Mouse (Mus musculus): Measurements from ENCODE around the gene Ssh3. TPM values are rescaled to one million over a fixed set of nuclear protein-coding genes. Genes with fewer than 3 reads are reported as not detected.

Gene Ssh3
- polyA plus RNA-seq, 2 experiments from 2014 or later, result 8.1 to 15.9 TPM

DNA sequence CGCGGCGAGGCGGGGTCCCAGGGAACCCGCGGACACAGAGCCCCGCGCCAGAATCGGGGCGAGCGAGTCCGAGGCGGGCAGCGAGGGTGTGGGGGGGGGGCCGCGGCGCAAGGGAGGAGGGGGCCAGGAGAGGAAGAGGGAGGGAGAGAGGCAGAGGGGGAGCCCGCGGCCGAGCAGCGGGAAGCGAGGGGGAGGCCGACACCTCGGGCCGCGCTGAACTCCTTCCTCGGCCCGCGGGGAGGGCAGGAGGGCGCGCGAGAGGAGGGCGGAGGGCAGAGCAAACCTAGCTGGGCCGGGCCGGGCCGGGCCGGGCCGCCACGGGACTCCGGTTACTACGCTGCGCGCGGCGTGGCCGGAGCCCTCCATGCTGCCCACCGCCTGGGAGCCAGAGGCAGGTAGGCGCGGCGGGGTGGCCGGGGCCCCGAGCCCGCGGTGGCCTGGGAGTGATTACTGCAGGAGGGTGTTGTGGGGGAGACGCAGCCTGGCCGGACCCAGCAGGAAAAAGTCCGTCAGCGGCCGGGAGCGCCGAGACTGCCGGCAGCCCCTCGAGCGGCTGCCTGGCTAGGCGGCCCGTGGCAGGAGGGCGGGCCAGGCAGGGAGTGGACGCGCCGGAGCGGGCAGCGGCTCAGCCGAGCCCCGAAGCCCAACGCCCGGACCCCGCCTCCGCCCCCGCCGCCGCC lies 54.1 kb downstream of the Ssh3 start:
- no peak for ATAC-seq

DNA sequence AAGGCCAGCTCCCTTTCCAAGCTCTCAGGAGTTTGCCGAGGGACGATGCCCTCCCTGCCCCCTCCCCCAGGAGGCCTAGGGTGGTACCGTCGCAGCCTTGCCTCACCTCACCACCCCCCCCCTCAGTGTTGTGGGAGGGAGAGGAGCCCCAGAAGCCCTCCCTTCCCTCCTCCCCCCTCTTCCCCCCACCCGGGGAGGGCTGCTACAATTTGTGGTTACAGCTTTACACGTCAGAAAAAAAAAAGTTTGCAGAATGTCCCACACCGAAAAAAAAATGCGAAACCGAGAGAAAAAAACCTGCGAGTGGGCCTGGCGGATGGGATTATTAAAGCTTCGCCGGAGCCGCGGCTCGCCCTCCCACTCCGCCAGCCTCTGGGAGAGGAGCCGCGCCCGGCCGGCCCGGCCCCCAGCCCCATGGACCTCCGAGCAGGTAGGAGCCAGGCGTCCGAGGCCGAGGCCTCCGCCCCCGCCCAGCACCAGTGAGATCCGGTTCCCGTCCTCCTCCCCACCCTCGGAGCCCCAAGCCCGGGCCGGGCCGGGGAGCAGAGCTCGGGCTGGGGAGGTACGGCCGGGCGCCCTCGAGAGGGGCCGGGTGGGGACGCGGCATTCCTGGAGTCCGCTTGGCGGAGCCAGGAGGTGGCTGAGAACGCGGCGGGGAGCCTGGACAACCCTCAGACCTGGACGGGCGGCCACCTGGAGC lies 54.8 kb downstream of the Ssh3 start, which contains the start of the genes Clcf1 and AC109138.7:
Gene Clcf1 (plus strand): TSS at position 168 of the 700 bp plus-strand sequence.
Gene AC109138.7 (plus strand): TSS at position 287 of the 700 bp plus-strand sequence.
- ATAC-seq, result peak; percentile 75

DNA sequence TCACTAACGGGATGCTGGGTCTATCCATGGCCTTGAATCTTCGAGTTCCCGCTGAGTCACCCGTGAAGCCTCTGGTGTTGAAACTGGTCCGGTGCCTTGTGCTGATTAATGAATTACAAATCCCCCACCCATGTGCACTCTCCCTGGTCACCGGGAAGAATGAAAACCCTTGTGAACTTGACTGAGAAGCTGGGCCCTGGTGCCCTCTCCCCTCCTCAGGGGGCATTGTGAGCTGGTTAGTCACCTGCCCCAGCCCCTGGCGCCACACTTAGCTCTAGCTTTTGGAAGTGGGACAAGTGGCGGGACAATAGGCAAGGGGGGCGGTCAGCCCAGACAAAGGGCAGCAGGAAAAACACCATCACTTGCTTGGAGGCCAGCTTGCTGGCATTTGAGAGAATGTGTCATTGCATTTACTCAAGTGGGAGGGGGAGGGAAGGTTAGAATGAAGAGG lies 55.4 kb downstream of the Ssh3 start:
- ATAC-seq, result no peak

DNA sequence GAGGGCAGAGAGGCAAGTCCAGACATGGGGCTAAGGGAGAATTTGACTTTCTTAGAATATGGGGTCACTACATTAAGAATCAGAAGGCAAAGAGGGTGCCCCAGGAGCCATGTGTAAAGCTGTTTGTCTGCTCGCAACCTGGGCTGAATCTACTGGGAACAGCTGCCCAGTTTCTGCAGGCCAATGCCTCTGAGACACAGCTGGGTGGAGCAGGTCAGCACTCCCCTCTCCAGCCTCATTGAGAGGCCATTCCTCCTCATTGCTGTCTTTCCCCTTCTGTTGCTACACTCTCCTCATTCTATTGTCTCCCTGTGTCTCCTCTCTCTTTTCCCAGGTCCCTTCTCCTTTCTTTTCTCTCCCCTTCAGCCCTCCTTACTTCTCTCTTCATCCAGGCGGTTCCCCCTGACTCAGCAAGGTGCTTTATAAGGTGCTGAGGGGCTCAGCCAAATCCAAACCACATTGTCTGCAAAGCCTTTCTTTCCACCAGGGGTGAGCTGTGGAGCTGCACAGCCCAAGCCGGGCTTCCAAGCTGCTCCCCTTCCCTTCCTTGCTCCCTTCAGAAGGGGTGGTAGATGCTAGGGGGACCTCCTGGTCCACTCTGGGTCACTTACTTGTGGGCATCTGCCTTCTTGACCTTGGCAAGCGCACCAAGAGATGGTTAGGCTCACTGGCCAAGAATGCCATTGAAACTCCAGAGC lies 56.9 kb downstream of the Ssh3 start:
- ATAC-seq, result no peak

Other genes starting within 250 kb of the Ssh3 start
- gene Gstp1, start 231.2 kb downstream of the Ssh3 start, polyA plus RNA-seq (2017; shearing (Covaris generic)), result 100 to 1,000 TPM; 543 to 655 TPM
- 1 to 10 TPM; 4.2 to 5.3 TPM for gene Gstp2, start 223.2 kb downstream of the Ssh3 start, polyA plus RNA-seq (2017; shearing (Covaris generic))
- 100 to 1,000 TPM; 158 to 206 TPM for gene Gstp3, start 209.6 kb downstream of the Ssh3 start, polyA plus RNA-seq (2017; shearing (Covaris generic))
- not detected for gene Cabp2, start 187.6 kb downstream of the Ssh3 start, polyA plus RNA-seq (2017; shearing (Covaris generic))
- gene Cdk2ap2, start 172.0 kb downstream of the Ssh3 start, polyA plus RNA-seq (2017; shearing (Covaris generic)), result 100 to 1,000 TPM; 328 to 403 TPM
- gene Pitpnm1, start 169.2 kb downstream of the Ssh3 start, polyA plus RNA-seq (2017; shearing (Covaris generic)), result 100 to 1,000 TPM in 1 of 2 experiments, 10 to 100 TPM in 1; 98.7 to 113 TPM
- 100 to 1,000 TPM; 179 to 208 TPM for gene Aip, start 143.3 kb downstream of the Ssh3 start, polyA plus RNA-seq (2017; shearing (Covaris generic))
- under 1 TPM in 1 of 2 experiments, not detected in 1; 0.29 TPM for gene Gpr152, start 129.4 kb downstream of the Ssh3 start, polyA plus RNA-seq (2017; shearing (Covaris generic))
- gene Cabp4, start 125.1 kb downstream of the Ssh3 start, polyA plus RNA-seq (2017; shearing (Covaris generic)), result under 1 TPM; 0.79 to 0.92 TPM
- gene Coro1b, start 120.6 kb downstream of the Ssh3 start, polyA plus RNA-seq (2017; shearing (Covaris generic)), result 100 to 1,000 TPM; 236 to 310 TPM
- 100 to 1,000 TPM; 836 to 870 TPM for gene Ptprcap, start 115.6 kb downstream of the Ssh3 start, polyA plus RNA-seq (2017; shearing (Covaris generic))
- 10 to 100 TPM; 31.7 to 39.0 TPM for gene Rps6kb2, start 105.8 kb downstream of the Ssh3 start, polyA plus RNA-seq (2017; shearing (Covaris generic))
- 10 to 100 TPM in 1 of 2 experiments, 1 to 10 TPM in 1; 9.4 to 11.9 TPM for gene Carns1, start 93.7 kb downstream of the Ssh3 start, polyA plus RNA-seq (2017; shearing (Covaris generic))
- 100 to 1,000 TPM; 594 to 924 TPM for gene Tbc1d10c, start 77.9 kb downstream of the Ssh3 start, polyA plus RNA-seq (2017; shearing (Covaris generic))
- gene Ppp1ca, start 77.1 kb downstream of the Ssh3 start, polyA plus RNA-seq (2017; shearing (Covaris generic)), result 100 to 1,000 TPM; 835 to 936 TPM
- gene Rad9a, start 67.5 kb downstream of the Ssh3 start, polyA plus RNA-seq (2017; shearing (Covaris generic)), result 10 to 100 TPM; 63.6 to 83.6 TPM
- gene Clcf1, start 54.9 kb downstream of the Ssh3 start, polyA plus RNA-seq (2017; shearing (Covaris generic)), result 10 to 100 TPM; 35.0 to 46.5 TPM
- gene AC109138.7, start 54.8 kb downstream of the Ssh3 start, polyA plus RNA-seq (2017; shearing (Covaris generic)), result not detected
- gene Pold4, start 37.3 kb downstream of the Ssh3 start, polyA plus RNA-seq (2017; shearing (Covaris generic)), result 100 to 1,000 TPM; 117 to 127 TPM
- gene Ankrd13d, start 14.0 kb upstream of the Ssh3 start, polyA plus RNA-seq (2017; shearing (Covaris generic)), result 1 to 10 TPM; 2.4 to 2.5 TPM
- gene Grk2, start 37.0 kb upstream of the Ssh3 start, polyA plus RNA-seq (2017; shearing (Covaris generic)), result 100 to 1,000 TPM in 1 of 2 experiments, 10 to 100 TPM in 1; 93.7 to 101 TPM
- 10 to 100 TPM; 90.1 to 95.4 TPM for gene Kdm2a, start 129.1 kb upstream of the Ssh3 start, polyA plus RNA-seq (2017; shearing (Covaris generic))
- 1 to 10 TPM; 2.6 to 3.2 TPM for gene Rhod, start 170.3 kb upstream of the Ssh3 start, polyA plus RNA-seq (2017; shearing (Covaris generic))
- gene Syt12, start 208.3 kb upstream of the Ssh3 start, polyA plus RNA-seq (2017; shearing (Covaris generic)), result not detected
- gene 2010003K11Rik, start 229.4 kb upstream of the Ssh3 start, polyA plus RNA-seq (2017; shearing (Covaris generic)), result not detected
- 1 to 10 TPM in 1 of 2 experiments, under 1 TPM in 1; 0.73 to 3.6 TPM for gene Pcx, start 241.3 kb upstream of the Ssh3 start, polyA plus RNA-seq (2017; shearing (Covaris generic))

Measured in CD4-positive, CD25-positive, alpha-beta regulatory T cell, adult 4 months (primary cell).